Mouse (Mus musculus) cerebellum, adult 9-11 months (tissue): ENCODE data around the gene Olfr1501.
"Not testable (repeated sequence)": the region's sequence is repeated elsewhere in the genome, so short reads cannot be mapped to it uniquely, and the experiment has no call there.

ENCODE experiments used
- DNase-seq: peaks from one replicate; pipeline ENCODE4 v3.0.0; 2022

The Olfr1501 gene

DNA sequence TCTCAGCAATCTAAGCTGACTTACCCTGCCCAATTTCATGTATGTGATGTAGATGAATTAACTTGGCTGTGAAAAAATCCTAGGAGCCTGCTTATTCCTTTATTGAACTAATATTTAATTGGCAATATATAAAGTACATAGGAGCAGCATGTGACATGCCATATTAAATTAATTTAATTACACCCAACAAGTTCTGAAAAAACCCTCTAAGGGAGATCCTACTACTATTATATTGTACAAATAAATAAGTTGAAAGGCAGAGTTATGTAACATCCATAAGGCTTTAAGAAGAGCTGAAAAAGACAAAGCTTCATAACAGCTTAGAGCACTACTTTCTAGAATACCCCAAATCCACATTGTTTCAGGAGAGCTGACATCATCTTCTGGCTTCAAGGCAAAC, at the start of gene Olfr1501:
Olfr1501 (minus strand) TSS at position 101 of the 400 bp plus-strand sequence.
- DNase-seq, result not testable (repeated sequence)

DNA sequence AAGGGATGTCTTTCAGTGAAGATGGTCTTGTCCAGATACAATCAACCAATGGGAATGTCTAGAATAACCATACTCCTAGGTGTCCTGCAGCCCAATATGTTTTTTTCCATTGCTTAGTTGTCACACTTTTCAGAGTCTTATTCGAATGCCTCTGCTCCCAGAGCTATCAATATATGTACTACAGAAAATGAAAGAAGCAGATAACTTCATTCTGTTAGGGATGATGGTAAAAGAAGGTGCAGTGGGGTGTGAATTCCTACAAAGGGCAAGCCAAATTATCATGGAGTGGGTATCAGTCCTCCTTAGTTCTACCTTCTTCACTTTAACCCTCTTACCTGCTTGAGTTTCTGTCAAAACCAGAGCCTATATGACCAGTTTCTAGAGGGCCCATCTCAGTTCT, 47.3 kb upstream of the Olfr1501 start, which contains the start of gene Olfr1504:
Olfr1504 (minus strand) TSS at position 101 of the 400 bp plus-strand sequence.
- no peak for DNase-seq

GRCm38 (mm10) chr19:13861495-13861894, 11.0 kb upstream of the Olfr1501 start, which contains the start of gene Olfr1502:
TSS of gene Olfr1502 (plus strand) at chr19:13861795.
- no peak for DNase-seq

DNA sequence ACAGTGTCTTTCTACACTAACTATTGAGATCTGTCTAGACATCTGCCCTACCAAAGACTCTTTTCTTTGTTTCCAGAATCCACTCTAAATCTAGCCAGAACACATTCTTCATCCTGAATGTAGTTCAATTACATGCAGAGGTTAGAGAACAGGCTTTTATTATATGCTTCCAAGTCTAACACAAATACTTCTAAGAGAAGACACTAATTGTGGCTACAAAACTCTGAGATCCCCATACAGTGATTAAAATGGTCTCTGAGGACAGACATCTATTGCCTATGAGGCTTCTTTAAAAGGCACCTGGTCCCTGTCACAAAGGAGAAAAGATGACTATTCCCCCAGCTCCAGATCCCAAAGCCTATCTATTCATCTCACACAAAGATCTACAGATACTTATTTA, 20.1 kb downstream of the Olfr1501 start, which contains the start of gene Olfr1500:
Olfr1500 (minus strand) TSS at position 101 of the 400 bp plus-strand sequence.
- DNase-seq, result no peak

DNA sequence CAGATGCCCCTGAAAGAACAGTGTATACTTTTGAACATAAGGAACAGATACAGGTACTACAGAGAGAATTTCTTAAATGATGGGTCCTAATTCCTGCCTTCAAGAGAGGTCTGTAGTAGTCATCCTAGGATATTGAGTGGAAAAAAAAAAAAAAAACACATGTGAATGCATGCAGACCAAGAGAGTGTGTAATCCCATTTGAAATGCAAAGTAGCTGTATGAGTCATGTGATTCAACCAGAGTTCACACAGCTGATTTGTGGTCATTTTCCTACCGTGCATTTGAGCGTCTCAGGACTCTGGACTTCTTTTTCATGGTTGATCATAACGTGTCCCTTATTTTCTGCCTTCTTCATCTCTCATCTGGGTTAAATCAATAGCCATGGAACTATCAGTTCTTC, 22.0 kb downstream of the Olfr1501 start:
- DNase-seq, result no peak

DNA sequence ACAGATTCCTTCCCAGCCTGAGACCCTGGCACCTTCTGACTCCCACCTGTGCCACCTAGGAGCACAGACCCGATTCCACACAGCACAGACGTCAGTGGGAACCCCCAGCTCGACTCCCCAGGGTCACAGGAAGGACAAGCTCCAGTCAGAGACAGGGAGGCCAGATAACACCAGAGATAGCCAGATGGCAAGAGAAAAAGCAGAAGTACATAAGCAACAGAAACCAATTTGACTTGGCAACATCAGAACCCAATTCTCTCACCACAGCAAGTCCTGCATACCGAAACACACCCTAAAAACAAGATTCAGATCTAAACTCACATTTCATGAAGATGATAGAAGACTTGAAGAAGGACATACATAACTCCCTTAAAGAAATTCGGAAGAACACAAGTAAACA, 29.6 kb downstream of the Olfr1501 start:
- DNase-seq, result no peak

- DNase-seq, result no peak
Measured at GRCm38 (mm10) chr19:13819347-13819746, 31.1 kb downstream of the Olfr1501 start, which contains the start of gene Olfr1499. TSS of gene Olfr1499 (minus strand) at chr19:13819447.

DNA sequence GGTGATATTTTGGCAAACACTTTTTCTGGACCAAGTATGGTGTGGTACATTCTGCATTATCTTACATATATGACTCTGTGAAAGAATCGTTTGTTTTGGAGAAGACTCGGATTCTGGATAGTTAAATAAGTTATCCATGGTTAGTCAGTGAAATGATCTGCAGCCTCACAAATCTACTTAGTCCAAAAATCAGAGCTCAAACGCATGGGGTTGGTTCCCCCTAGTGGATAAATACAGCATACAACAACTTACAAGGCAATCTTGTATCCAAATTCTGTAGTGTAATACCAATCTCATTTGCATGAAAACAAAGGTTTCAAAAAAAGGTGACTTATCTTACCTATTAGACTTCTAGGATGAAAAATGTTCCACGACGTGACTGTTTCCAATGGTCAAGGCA, 31.7 kb downstream of the Olfr1501 start:
- DNase-seq, result no peak

- DNase-seq, result no peak
Measured at GRCm38 (mm10) chr19:13812823-13813222, 37.7 kb downstream of the Olfr1501 start.

GRCm38 (mm10) chr19:13805486-13805885, 45.0 kb downstream of the Olfr1501 start:
- not testable (repeated sequence) for DNase-seq

DNA sequence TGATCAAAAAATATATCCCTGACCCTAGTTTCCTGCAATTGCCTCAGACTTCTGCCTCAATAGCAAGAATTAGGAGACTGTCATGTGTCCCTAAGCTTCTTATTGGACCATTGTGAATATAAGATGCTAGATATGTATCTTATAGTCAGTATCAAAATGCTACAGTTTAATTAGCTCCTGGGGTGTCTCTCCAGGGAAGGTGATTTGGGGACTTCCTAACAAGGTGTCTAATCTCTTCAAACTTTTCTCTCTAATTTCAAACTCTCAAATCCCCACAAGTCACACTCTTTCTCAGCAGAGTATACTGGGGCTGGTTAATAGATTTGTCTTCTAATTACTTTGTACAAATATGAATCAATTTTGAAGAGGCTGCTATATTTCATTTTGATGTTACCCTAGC, 52.4 kb downstream of the Olfr1501 start, which contains the start of gene Olfr1497:
Olfr1497 (minus strand) TSS at position 101 of the 400 bp plus-strand sequence.
- DNase-seq, result no peak
